Mouse (Mus musculus): Measurements from ENCODE around the gene Ddn.

The Ddn gene

GRCm38 (mm10) chr15:98775533-98775932 lies 33.8 kb downstream of the Ddn start:
- DNase-seq (ENCODE audit: low spot score in 2 of 2) = no peak

DNA sequence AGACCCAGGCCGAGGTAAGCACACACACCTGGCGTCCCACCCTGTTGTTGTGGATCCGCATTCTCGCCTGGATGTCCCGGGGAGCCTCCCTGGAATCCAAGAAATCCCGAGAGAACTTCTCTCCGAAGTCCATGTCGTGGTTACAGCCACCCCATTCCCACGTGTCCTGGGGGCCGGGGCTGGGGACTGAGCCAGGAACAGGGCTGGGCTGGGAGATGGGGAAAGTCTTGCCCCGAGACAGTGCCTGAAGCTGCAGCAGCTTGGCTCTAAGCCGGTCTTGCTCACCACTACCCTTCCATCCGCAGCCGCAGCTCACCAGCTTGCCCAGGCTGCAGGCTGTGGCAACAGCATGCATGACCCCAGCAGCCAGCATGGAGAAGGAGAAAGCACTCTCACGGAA lies 35.2 kb downstream of the Ddn start:
- DNase-seq (ENCODE audit: low spot score in 2 of 2) = no peak

DNA sequence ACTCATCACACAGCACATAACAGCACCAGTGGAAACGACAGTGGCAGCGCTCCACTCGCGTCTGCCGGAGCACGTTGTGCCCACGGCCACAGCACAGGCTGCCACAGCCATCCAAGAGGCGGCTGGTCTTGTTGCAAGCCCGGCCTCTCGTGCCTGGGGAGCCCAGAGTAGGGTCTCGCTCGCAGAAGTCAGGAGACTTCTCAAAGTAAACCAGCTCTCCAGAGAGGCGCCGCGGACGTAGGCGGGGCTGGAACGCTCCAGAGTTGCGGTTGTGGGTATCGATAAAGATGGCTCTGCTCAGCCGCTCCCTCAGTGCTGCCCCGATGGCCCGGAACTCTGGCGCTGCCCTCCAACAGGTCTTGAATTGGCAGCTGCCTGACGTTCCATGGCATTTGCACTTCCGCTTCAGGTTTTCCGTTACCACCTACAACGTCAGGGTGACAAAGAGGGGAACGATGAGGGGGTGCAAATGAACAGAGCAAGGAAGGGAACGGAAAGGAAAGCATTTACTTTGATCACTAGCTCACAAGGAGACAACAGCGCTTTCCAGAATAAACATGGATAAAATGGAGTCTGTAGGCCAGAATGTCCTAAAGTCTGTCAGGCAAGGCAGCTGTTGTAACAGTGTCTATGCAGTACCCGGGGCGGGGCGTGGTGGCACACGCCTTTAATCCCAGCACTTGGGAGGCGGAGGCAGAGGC lies 36.6 kb downstream of the Ddn start:
- DNase-seq (ENCODE audit: low spot score in 2 of 2) = no peak

GRCm38 (mm10) chr15:98771813-98772425 lies 37.4 kb downstream of the Ddn start:
- no peak for DNase-seq (ENCODE audit: low spot score in 2 of 2)

GRCm38 (mm10) chr15:98768259-98768658 lies 41.0 kb downstream of the Ddn start:
- DNase-seq (ENCODE audit: low spot score in 2 of 2) = no peak

GRCm38 (mm10) chr15:98765929-98766328 lies 43.4 kb downstream of the Ddn start:
- no peak for DNase-seq (ENCODE audit: low spot score in 2 of 2)

GRCm38 (mm10) chr15:98762670-98763529 lies 46.4 kb downstream of the Ddn start, which contains the start of gene Arf3:
Arf3 (minus strand) TSS chr15:98763214.
- DNase-seq (ENCODE audit: low spot score in 2 of 2) = peak; percentile 94 to 96

GRCm38 (mm10) chr15:98762201-98762621 lies 47.1 kb downstream of the Ddn start:
- DNase-seq (ENCODE audit: low spot score in 2 of 2) = peak; percentile 45 to 50

DNA sequence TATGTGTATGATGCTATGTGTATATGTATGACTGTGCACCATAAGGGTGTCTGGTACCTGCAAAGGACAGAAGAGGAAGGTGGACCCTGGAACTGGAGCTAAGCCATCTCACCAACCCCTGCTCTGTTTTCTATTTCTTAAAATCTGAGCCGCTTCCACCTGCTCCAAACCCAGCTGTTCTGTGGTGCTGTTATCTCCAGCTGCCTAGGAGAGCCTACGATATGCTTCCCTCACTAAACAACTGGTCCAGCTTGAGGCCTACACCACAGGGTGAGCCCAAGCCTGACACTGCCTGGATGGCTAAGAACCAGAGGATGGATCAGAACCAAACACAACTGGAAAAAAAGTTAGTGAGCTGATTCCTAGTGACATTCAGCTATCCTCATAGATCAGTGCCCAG lies 55.2 kb downstream of the Ddn start:
- no peak for DNase-seq (ENCODE audit: low spot score in 2 of 2)
